Mouse (Mus musculus): ENCODE data around the gene Hyou1.

DNA sequence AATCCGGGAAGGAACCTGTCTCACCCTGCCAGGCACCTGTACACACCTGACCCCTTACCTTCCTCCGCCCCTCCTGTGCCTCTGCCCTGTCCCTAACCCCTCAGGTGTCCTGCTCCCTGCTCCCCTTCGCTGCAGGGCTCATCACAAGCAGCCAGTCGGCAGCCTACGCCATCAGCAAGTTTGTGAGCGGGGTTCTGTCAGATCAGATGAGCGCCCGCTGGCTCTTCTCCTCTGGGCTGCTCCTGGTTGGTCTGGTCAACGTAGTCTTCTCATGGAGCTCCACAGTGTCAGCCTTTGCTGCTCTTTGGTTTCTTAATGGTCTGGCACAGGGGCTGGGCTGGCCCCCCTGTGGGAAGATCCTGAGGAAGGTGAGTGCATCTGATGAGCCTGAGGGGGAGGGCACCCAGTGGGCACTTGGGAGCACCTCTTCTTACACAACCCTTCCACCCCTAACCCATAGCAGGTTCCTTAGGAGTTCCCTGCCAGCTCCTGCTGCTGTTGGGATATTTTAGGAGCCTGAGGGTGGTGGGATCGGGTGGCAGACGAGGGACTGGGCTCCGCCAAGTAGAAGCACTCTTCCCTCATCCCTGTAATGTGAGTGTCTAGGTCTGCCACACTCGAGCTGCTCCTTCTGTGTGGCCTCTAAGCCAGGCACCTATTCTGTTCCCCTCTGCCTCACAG, 20.0 kb downstream of the Hyou1 start:
- no peak for TF ChIP-seq CTCF (IDR thresholded peaks at IDR 0.05; ENCODE audit: low read depth)
- no peak for TF ChIP-seq EP300 (optimal IDR thresholded peaks at IDR 0.05)

All from stomach, postnatal 0 days (tissue).